Mouse (Mus musculus) testis, postnatal 10 days (tissue): ENCODE results near the gene Map4.
A peak's percentile ranks its signal among the peaks of the same experiment; 100 is the strongest.

Experiments used
- DNase-seq: peaks from one replicate; pipeline ENCODE4 v3.0.0; 2021; ENCODE audit warnings: low spot score

The Map4 gene

DNA sequence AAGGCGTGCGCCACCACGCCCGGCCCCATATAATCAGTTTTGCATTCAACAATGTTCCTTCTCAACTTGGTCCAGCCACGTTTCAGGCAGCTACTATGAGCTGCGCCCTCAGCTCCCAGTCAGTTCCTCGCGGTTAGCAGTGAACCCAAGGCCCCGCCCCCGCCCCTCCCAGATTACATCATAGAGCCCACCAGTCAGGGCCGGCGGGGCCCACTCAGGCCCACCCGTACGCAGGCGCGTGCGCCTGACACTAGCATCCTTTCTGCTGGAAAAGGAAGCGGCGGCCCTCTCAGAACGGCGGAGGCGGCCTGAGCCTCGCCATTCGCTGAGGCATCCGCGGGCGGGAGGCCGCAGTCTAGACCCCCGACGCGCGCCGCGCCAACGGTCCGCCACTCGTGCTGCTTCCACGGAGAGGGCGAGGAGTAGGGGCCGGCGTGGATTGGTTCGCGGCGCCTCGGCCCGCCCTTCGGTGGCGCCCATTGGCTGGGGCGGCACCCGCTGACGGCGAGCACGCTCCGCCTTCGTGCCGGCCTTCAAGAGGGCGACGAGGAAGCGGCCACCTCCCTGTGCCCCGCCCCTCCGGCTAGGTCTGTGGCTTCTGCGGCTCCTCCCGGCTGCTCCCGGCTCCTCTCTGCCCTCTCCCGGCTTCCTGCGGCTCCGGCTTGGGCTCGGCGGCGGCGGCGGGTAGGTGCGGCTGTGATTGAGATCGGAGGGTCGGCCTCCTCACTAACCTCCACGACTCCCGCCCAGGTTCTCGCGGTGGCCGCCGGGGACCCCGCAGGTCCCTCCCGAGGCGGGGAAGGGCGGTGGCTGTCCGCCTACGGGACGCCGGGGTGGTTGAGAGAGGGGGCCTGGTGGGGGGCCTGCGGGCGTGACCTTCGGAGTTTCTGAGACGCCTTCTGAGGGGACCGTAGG lies at the start of gene Map4:
Gene Map4, plus strand, starts transcription at position 204 of the 915 bp plus-strand sequence.
- DNase-seq = peak; percentile 98

DNA sequence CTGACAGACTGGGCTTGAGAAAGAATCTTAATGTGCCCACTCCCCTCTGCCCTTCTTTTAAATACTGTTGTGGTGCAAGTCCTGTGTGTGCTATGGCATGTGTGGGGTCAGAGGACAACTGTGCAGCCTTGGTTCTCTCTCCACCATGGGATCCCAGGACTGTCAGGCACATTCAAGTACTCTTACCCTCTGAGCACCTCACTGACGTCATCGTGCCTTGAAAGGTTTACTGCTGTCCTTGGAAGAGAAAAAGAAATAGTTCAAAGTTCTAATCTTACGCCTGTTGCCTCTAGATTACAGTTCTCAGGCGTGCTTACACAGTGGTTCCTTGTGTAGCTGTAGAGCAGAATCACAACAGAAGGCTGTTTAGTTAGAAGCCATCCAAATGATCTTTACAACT lies 45.0 kb upstream of the Map4 start:
- DNase-seq = no peak

DNA sequence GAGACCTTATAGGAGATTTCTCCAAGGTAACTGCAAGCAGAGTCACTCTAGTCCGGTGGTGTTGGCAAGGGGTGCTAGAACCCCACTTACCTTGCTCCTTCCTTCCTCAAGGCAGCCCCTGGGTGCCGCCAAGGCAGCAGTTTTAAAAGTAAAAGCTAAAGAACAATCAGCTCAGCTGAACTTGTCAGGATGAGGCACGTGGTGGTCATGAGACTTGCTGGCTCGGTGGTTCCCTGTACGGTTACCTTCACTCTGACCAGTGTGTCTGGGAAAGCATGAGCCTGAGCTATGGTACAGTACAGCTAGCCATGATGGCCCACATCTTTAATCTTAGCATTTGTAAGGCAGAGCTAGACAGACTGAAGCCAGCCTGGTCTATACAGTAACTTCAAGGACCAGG lies 43.9 kb upstream of the Map4 start:
- DNase-seq = no peak

DNA sequence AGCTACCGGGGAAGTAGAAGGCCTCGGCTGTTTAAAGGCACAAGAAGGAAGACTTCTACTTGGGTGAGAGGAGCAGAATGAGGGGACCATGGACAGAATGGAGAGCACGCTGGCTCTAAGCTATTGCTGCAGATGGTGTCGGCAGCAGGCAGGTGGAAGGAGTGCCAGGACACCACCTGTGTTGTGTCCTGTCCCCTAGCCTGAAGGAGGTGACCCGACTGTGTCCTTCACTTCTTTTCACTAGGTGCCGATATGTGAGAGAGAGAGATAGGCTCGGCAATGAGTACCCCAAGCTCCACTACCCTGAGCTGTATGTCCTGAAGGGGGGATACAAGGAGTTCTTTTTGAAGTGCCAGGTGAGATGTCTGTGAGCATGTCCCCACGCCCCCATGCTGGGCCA lies 39.8 kb upstream of the Map4 start:
- DNase-seq = no peak

DNA sequence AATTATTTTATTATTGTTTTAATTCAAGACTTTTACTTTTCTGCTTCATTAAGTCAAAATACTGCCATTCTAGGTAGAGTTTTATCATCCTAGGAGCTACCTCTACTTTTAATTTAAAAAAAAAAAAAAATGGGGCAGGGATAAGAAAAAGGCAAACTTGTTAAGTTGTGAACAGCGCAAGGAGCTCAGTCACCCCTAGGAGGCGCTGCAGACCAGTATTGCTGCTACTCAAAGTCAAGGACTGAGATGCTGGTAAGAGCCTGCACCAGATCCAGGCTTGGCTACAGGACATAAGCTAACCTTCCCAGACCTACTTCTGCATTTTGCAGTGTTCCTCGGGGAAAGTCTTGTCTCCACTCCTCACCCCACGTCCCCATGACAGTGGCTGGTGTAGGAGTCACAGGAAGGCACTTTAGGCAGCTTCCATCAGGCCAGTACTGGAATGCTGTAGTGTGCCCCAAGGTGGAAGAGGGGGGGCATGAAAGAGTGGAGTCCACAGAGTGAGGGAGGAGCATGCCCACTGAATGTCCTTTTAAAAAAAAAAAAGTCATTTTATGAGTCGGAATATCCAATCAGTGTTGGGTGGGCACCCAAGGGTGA lies 38.5 kb upstream of the Map4 start:
- peak; percentile 92 for DNase-seq

DNA sequence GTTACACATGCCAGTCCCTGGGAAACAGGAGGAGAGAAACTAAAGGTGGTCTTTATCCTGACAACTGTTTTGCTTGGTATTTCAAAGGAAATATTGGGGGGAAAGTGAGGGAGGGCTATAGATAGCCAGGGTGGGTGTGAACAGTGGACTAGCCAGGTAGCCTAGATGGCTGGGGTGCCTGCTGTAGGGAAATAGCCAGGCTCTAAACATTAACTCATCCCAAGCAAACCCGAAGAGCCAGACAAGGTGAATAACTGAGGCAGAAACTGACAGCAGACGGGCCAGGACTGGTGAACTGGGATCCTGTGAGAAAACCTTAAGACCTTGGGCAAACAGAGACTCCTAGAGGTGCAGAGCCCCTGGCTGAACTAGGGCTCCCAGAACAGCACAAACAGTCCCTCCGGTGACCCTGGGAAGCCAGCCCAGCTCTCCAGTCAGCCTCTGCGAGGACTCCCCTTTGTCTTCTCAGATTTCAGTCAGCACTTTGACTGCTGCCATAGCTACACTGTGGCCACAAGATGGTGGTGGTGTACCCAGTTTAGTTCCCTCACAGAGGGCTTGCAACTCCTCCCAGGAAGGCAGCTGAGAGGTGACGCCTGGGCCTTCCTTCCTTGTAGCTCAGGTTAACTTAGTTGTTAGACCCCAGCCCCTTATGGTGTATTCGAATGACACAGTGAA lies 36.7 kb upstream of the Map4 start:
- DNase-seq = peak; percentile 81

DNA sequence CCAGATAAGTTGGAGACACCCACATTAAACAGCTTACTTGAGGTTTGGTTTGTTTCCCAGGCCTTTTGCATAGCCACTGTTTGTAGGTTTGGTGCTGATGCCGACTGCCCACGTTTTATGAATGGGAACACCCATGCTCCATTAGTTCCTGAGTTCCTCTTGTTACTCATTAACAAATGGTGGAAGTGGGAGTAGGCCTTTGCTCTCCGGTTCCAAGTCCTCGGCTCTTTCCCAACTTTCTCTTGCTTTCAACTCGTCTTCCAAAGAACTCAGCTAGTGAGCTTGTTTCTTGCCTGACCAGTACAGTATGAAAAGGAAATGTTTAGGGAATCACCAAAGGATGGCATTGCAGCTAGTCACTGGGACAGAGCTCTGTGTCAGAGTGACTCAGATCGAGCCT lies 35.7 kb upstream of the Map4 start:
- no peak for DNase-seq

DNA sequence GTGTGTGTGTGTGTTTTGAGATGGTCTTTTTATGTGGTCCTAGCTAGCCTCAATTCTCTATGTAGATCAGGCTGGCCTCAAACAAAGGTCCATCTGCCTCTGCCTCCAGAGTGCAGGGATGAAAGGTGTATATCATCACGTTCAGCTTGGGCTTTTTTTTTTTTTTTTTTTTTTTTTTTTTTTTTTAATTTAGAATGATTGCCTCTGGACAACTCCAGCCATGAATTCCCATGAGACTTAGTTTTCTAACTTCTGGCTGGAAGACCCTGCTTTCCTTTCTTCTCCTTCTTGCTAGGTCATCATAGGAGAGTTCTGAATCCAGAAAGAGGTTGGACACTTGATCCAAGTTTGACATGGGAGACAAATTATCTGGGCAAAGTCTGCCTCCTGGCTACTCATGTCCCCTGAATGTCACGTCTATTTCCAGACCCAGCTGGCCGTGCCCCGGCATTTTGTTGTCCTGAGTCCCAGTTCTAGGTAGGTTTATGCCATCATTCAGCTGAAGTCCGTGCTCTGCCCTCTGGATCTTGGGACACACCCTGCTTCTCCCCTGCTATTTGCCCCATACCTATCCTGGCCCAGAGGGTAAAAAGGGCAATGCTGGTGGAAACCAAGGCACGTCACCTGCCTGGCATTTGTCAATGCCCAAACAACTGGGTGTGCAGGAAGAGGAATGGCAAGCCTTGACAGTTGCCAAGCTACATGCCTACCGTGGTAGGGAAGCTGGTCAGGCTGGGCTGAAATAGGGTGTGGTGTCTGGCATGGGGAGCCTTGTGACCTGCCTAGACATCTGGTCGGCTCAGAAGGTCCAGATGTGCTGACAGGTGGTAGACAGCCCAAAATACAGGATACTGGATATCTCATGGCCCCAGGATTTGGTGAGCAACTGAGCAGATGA lies 34.8 kb upstream of the Map4 start:
- no peak for DNase-seq

DNA sequence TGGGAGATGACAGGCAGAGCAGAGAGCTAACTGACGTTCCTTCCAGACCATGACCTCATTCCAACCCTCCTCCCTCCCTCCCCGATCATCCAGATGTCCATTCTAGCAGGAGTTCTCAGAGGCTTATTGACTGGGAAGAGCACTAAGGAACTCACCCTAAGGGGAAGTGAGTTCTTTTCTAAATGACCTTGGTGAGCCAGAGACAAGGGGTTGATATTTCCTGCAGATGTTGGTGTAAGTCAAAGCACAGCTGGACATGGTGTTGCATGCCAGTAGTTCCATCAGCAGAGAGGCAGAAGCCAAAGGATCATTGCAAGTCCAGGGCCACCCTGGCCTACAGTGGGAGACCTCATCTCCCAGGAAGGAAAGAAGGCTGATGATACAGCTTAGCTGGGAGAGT lies 33.2 kb upstream of the Map4 start:
- no peak for DNase-seq

DNA sequence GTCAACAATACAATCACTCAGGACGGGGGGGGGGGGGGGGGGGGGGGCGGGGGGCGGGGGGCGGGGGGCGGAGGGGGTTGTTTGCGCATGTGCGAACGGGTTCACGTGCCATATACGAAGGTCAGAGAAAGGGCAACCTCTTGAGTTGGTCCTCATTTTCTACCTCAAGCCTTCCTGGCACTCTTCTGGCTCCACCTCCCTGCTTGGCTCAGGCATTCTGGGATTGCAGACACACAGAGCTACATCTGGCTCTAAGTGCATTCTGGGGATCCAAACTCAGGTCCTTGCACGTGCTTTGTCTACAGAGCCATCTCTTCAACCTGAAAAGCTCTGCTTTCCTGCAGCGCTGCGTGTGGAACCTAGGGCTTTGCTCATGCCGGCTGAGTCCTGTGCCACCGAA lies 31.9 kb upstream of the Map4 start:
- no peak for DNase-seq

DNA sequence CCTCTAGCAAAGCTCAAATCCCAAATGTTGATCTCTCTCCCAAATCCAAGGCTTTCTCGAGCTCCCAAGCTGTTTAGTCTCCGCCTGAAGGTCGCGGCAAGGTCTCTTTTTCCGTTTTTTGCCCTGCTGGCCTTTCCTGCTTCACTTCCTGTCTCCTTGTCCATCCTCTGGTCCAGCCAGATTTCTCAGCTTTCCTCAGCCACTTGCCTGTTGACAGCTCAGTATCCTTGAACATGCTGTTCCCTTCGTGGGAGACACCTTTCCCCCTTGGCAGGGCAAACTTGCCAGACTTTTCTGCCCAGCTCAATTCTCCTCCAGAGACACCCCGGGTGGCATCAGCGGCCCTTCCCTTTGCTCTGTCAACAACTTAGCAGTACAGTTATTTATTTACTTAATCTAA lies 31.5 kb upstream of the Map4 start:
- no peak for DNase-seq

DNA sequence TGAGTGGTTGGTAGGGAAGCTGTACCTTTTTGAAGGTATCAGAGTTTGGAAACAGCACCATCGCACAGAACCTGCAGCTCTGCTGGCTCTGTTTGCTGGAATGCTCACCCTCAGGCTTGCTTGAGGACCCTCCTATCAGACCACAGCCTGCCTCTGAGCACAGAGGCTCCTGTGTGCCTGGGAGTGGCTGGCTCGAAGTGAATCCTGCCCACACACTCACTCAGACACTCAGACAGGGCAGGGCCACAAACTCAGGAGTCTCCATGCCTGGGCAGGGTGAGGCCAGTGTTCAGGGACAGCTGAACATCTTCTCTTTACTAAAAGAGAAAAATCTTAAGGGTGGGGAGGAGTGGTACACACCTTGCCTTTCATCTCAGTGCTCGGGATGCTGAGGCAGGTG lies 30.7 kb upstream of the Map4 start:
- DNase-seq = no peak

DNA sequence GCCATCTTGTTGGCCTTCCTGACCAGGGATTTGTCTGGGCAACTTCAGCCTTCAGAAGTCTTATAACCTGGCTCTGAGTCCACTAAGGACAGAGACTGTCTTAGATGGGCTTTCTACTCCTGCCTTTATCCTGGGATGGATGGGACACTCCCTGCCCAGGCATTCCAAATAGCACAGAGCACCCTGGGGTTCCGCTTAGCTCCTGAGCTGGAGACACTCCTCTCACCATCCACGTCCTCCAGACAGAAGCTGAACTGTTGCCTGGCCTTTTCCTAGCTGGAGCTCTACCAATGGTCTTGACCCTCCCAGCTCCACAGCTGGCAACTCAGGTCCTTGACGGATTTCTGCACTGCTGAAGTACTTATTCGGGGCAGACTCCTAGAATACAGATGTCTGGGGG lies 29.0 kb upstream of the Map4 start:
- no peak for DNase-seq

DNA sequence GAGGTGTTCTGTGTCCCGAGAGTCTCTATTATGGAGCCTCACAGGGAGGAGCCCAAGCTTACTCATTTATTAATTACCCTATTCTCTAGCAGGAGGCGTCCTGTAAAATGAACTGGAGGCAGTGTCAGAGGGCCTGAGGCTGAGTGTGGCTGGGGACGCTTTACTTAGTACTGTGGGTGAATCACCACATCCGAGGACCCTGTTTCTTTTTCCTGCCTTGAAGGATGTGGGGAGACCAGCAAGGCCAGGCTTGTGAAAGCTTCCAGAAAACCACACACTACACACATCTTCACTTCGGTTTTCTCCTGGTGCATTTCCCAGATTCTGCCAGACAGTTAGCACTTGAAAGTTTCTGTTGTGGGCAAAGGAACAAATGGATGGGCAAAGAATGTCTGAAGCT lies 28.5 kb upstream of the Map4 start:
- DNase-seq = no peak

DNA sequence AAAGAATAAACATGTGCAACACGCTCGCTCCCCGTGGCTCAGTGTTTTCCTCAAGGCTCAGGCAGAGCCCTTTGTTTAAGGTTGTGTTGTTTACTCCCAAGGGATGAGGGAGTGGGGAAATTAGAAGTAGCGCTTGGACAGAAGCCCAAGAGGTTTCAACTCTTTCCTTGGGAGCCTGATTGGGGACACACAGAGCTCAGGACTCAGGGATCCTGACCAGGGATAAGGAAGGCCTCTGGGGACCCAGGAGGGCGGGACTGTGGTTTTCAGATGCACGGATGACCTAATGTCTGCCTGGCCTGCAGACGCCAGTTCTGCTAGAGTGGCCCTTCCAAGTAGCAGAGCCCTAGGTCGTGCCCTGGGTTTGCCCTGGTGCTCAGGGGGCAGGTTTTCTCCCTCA lies 24.0 kb upstream of the Map4 start:
- DNase-seq = peak; percentile 65

DNA sequence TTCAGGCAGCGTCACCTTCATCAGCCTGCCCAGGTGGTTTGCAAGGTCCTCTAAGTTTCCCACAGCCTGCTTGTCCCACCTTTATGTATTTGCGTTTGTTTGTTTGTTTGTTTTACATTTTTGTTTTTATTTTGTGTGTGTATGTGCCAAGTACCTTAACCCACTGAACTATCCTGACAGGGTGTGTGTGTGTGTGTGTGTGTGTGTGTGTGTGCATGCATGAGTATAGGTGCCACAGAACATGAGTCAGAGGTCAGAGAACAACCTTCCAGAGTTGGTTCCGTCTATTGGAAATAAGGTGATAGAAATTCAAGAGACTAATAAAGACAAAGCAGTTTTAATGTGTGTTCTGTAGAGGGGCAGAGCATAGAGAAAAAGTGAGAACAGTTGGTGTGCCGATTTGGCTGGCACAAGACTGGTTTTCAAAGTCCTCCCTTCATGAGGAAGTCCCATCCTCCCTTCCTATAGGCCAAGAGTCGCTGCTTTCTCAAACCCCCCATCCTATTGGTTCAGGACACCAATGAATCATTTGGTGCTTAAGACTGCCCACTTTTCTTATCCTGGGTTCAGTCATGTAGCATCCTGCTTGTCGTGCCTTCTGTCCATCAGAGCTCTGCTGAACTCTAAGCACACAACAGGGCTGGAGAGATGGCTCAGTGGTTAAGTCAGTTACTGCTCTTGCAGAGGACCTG lies 23.3 kb upstream of the Map4 start:
- DNase-seq = no peak

DNA sequence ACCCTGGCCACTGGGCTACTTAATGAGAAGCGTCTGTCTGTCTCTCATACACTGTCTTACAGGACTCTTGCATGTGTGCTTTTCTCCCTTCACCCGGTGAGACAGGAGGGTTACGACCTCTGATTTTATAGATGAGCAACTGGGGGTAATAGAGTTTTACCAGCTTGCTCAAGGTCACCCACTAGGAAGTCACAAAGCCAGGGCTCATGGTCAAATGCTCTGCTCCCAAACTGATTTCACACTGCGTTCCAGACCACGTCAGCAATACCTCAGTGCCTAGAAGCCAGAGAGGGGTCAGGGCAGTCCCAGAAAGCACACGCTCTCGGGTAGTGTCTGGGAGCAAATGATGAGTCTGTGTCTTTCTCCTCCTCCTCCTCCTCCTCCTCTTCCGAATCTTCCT lies 22.2 kb upstream of the Map4 start:
- DNase-seq = no peak

DNA sequence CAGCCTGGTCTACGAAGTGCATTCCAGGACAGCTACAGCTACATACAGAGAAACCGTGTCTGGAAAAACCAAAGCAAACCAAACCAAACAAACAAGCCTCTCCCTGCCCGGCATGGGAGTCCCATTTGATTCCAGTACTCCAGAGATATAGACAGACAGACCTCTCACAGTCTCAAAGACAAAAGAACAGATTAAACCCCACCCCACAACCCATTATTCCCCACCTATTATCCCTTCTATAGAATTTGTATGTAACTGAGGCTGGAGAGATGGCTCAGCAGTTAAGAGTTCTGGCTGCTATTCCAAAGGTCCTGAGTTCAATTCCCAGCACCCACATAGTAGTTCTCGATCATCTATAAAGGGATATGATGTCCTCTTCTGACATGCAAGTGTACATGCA lies 21.3 kb upstream of the Map4 start:
- DNase-seq = no peak

DNA sequence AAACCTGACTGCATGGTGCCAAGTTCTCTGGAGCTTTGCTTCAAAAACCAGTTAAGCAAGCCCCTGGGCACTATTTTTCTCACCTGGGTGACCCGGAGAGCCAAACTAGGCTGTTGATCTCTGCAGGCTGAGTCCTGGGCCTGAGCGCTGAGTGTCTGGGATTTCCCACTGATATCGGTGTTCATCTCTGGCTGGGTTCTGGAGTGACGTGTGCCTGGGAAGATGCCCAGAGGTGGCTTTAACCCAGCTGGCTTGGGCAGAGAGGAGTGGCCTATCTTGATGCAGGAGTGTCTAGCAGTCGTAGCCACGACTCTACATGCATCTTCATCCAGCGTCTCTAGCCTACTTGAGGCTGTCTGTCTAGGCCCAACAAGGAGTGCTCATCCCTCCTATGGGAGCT lies 19.5 kb upstream of the Map4 start:
- peak; percentile 66 for DNase-seq

DNA sequence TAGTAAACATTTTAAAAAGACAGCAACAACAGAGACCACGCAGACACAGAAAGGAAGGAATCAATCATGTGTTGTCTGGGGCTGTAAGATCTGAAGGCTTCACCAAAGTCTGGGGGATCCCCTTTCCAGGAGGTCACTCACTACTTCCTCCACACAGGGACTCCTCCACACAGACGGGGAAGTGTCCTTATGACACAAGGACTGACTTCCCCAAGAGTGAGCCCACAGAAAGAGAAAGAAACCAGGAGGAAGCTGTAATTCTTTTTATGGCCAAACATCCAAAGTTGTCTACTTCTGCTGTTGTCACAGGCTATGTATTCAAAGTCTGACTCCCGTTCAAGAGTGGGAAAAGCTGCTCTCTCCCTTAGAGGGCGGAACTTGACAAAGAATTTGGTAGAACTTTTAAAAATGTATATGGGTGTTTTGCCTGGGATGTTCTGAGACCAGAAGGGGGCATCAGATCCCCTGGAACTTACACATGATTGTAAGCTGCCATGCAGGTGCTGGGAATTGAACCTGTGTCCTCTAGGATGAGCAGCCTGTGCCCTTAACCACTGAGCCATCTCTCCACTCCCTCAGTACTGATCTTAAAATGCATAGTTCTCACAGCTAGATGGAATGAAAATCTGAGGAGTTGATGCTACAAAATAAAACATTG lies 16.9 kb upstream of the Map4 start:
- DNase-seq = no peak

DNA sequence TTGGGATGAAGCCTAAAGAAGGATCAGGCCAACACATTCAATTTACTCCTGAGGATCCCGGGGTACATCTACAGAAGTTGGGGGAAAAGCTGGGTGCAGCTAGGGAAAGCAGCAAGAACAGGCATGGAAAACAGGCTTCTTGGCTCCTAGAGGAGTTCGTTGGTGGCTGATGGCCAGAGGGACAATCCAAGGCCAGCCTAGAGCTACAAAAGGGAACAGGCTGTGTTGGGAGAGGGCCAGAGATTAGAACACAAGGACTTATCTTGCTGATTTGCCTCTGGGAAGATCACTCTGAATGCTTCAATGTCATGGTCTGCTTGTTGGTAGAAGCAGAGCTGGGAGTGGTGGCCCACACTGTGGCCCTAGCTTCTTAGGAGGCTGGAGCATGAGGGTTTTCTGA lies 13.3 kb upstream of the Map4 start:
- DNase-seq = peak; percentile 66
